Mouse (Mus musculus): ENCODE data around the gene Tiam1.

GRCm38 (mm10) chr16:90140571-90140970, 3.0 kb downstream of the Tiam1 start:
- TF ChIP-seq CTCF (IDR thresholded peaks at IDR 0.05; ENCODE audit: low read depth) (no peak), EP300 (optimal IDR thresholded peaks at IDR 0.05) (no peak)

Data from stomach, postnatal 0 days (tissue).